Mouse (Mus musculus) CD4-positive, CD25-positive, alpha-beta regulatory T cell, adult 4 months (primary cell): Measurements from ENCODE around the gene Abca17. TPM values are rescaled to one million over a fixed set of nuclear protein-coding genes. Genes with fewer than 3 reads are reported as not detected.

Experiments
- ATAC-seq: one replicate; pipeline ENCODE4 v1.8.0; 2017
- polyA plus RNA-seq, 2 experiments: library from polyadenylated mRNA; unstranded; fragments of 100-300 nt; shearing (Covaris generic); gene quantifications; one replicate each; pipeline ENCODE4 v1.2.1; 2017

The Abca17 gene
- under 1 TPM in 1 of 2 experiments, not detected in 1; 0.49 TPM for polyA plus RNA-seq

- ATAC-seq: peak; percentile 18
These were observed at the start of gene Abca17 for GRCm38 (mm10) chr17:24350926-24351759. TSS of gene Abca17 (minus strand) at chr17:24351068.

- no peak for ATAC-seq
These were observed 43.6 kb upstream of the Abca17 start for GRCm38 (mm10) chr17:24394456-24394855.

GRCm38 (mm10) chr17:24393527-24393926 lies 42.7 kb upstream of the Abca17 start:
- no peak for ATAC-seq

GRCm38 (mm10) chr17:24391149-24391548 lies 40.3 kb upstream of the Abca17 start:
- no peak for ATAC-seq

- ATAC-seq: no peak
These were observed 39.0 kb upstream of the Abca17 start for GRCm38 (mm10) chr17:24389865-24390264.

- no peak for ATAC-seq
These were observed 37.8 kb upstream of the Abca17 start for GRCm38 (mm10) chr17:24388711-24389110.

- no peak for ATAC-seq
These were observed 32.9 kb upstream of the Abca17 start for GRCm38 (mm10) chr17:24383789-24384188.

- no peak for ATAC-seq
These were observed 27.6 kb upstream of the Abca17 start for GRCm38 (mm10) chr17:24378496-24378895.

- no peak for ATAC-seq
These were observed 25.0 kb upstream of the Abca17 start for GRCm38 (mm10) chr17:24375886-24376285.

GRCm38 (mm10) chr17:24375094-24375712 lies 24.3 kb upstream of the Abca17 start:
- no peak for ATAC-seq

- no peak for ATAC-seq
These were observed 15.0 kb upstream of the Abca17 start for GRCm38 (mm10) chr17:24365863-24366262.

GRCm38 (mm10) chr17:24364461-24364860 lies 13.6 kb upstream of the Abca17 start:
- no peak for ATAC-seq

GRCm38 (mm10) chr17:24362527-24362926 lies 11.7 kb upstream of the Abca17 start:
- no peak for ATAC-seq

- ATAC-seq: no peak
These were observed 10.4 kb upstream of the Abca17 start for GRCm38 (mm10) chr17:24361291-24361690.

GRCm38 (mm10) chr17:24360841-24361240 lies 10.0 kb upstream of the Abca17 start:
- no peak for ATAC-seq

GRCm38 (mm10) chr17:24359903-24360302 lies 9.0 kb upstream of the Abca17 start:
- no peak for ATAC-seq

- no peak for ATAC-seq
These were observed 8.1 kb upstream of the Abca17 start for GRCm38 (mm10) chr17:24359006-24359405.

GRCm38 (mm10) chr17:24355284-24355683 lies 4.4 kb upstream of the Abca17 start:
- no peak for ATAC-seq

- no peak for ATAC-seq
These were observed 3.1 kb upstream of the Abca17 start for GRCm38 (mm10) chr17:24353960-24354359.

GRCm38 (mm10) chr17:24352370-24353194 lies 1.7 kb upstream of the Abca17 start:
- no peak for ATAC-seq

GRCm38 (mm10) chr17:24351760-24352357 lies 991 bp upstream of the Abca17 start, which contains the start of gene Abca3:
TSS of gene Abca3 (plus strand) at chr17:24351950.
- ATAC-seq: peak; percentile 97

- ATAC-seq: no peak
These were observed 1.7 kb downstream of the Abca17 start for GRCm38 (mm10) chr17:24349176-24349575.

GRCm38 (mm10) chr17:24346831-24347230 lies 4.0 kb downstream of the Abca17 start:
- ATAC-seq: no peak
